Mouse (Mus musculus): ENCODE data around the gene Sapcd1. TPM values are rescaled to one million over a fixed set of nuclear protein-coding genes. Genes with fewer than 3 reads are reported as not detected.

Sapcd1 gene
- total RNA-seq, 2 experiments from 2014 or later = 0.92 TPM; not detected in 1

DNA sequence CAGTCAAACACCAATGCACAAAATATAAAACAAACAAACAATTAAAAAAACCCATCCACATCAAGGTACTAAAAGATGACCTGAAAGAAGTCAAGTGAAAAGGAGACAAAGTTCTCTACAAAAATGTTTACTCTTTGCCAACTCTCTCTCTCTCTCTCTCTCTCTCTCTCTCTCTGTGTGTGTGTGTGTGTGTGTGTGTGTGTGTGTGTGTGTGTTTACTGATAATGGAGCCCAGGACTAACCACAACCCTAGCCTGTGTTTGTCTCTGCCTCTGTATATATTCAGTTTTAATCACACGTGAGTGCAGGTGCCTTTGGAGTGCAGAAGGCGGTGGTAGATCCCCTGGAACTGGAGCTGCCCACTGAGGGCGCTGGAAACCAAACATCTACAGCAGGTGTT is 29.3 kb upstream of the Sapcd1 start:
- intact Hi-C loops (cut with DNase I) = no loop called here

DNA sequence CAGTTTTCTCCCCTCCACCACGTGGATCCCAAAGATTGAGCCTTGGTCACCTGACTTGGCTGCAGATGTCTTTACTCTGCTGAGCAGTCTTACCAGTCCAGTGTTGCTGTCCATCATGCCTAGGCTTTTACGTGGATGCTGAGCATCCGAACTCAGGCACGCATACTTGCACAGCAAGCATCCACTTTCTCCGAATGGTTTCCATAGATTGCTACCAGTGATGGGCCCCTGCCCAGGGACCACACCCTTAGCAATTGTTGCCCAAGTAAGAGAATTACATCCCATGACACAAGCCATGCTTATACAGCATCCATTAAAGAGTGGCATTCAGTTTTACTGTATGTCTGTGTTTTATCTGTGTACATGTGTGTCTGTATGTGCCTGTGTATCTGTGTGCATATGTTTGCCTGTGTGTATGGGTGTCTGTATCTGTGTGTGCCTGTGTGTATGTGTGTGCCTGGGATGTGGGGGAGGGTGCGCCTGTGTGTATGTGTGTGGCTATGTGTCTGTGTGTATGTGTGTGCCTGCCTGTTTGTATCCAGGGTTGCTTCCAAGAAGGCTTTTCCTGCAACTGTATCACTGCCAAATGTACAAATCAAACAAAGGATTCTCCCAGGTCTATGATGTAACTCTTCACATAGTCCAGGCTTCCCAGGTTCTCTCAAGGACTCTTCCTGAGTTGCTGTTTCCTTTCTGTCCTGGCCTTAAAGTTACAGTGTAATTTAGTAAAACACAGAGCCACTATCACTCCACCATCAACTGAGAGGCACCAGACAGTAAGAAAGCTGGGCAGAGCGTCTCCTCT is 28.1 kb upstream of the Sapcd1 start:
- DNase-seq (ENCODE audit: low spot score in 2 of 2) = no peak
- intact Hi-C loops (cut with DNase I) = no loop called here

More for the DNA sequence above, 29.3 kb upstream of the Sapcd1 start:
- no peak for DNase-seq (ENCODE audit: low spot score in 2 of 2)

DNA sequence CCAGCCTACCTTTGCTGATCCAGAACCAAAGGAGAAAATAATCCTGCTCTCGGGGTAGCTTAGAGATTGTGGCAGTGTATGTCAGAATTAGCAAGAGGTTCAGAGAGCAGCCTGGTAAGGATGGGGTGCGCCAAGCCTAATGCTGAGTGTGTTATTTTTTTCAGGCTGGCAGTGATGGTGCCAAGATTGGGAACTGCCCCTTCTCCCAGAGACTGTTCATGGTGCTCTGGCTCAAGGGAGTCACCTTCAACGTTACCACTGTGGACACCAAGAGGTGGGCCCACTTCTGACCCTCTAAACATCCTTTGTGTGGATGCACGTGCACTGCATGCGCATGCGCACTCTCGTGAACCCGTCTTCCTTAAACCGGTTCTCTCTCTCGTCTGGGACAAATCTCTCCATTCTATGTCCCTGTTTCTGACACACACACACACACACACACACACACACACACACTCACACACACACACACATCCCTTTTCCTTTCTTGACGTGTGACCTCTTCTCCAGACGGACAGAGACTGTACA is 24.5 kb upstream of the Sapcd1 start:
- intact Hi-C loops (cut with DNase I) = no loop called here
- DNase-seq (ENCODE audit: low spot score in 2 of 2) = no peak

DNA sequence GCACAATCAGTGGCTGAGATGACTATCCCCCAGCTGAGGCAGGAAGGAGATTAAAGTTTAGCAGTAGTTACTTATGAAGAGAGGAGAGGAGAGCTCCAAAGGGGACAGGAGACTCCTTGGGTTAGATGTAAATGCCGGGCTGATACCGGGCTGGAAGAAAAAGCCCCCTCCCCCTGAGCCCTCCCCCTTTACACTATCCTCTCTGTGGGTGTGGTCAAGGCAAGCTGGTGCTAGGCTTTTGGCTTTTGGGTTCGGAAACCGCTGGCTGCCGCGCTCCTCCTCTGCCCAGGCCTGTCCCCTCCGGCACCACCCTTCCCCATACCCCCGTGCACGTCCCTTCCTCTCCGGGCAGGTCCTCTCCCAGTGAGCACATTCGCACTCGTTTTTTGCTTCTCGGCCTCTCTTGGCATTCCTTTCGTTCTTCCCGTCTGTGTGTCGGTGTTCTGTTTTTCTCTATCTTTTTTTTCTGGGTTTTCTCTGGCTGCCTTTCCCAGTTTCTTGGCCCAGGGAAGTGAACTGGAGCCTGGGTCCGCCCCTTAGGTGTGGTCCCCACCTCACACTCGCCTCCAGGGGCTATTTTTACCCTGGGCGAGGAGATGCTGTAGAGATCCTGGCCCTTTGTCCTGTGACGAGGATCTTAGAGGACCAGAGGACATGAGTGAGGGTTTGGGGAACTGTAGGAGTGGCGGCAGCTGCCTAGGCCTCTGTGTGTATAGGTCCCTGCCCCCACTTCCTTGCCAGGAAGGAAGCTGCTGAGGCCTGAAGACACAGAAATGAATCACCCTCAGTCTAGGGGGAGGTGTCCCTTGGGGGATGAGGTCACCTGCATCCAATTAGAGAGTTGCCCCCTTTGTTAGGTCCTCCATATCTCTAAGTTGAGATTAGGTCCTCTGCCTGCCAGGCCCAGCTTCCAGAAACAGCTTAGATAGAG is 23.6 kb upstream of the Sapcd1 start:
- intact Hi-C loops (cut with DNase I) = no loop called here
- DNase-seq (ENCODE audit: low spot score in 2 of 2) = peak in 1 of 2 experiments; percentile 51

DNA sequence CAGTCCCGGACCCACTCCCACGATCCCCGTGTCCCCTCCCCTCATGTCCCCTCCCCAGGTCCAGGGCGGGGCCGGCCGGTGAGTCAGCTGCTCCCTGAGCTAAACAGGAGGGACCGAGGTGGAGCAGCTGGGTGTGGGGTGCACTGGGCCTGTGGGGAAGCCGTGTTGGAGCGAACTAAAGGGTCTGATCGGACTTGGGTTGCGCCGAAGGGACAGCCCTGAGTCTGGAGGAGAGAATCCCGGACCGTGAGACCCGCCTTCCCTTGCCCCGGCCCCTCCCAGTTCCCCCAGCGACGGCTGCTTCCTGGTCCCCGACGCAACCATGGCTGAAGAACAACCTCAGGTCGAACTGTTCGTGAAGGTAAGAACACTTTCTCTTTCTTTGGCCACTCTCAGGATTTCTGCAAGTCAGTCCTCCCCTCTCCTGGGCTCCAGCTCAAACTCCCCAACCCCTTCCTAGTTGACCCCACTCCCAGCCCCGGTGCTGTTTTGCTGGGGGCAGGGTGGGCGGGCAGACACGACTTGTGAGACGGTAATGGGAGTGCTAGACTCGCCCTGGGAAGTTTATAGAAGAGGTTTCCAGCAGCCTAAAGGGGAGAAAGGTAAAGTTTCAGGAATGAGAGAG is 22.4 kb upstream of the Sapcd1 start:
- intact Hi-C loops (cut with DNase I) = no loop called here
- DNase-seq (ENCODE audit: low spot score in 2 of 2) = no peak

DNA sequence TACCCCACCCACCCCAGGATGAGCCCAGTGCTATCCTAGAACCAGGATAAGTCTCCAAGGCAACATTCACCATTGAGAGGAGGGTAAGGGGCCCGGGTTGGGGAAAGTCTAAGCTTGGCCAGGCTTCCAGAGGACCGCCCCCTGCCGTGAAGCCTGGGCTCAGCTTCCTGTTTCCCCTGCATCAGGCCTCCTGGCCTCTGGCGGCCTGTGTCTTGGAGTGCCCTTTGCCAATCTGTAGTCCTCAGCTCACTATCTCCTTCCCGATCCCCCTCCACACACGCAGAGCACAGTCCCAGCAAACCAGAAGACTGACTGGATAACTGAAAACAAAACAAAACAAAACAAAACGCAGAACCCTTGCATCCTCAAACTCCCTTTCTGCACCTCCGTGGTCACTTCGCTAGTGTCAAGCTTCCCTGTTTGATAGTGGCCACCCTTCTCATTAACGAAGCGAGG is 21.8 kb upstream of the Sapcd1 start, which contains the start of gene Clic1:
Gene Clic1, plus strand, starts transcription at position 406 of the 456 bp plus-strand sequence.
- DNase-seq (ENCODE audit: low spot score in 2 of 2) = no peak
- intact Hi-C loops (cut with DNase I) = no loop called here

DNA sequence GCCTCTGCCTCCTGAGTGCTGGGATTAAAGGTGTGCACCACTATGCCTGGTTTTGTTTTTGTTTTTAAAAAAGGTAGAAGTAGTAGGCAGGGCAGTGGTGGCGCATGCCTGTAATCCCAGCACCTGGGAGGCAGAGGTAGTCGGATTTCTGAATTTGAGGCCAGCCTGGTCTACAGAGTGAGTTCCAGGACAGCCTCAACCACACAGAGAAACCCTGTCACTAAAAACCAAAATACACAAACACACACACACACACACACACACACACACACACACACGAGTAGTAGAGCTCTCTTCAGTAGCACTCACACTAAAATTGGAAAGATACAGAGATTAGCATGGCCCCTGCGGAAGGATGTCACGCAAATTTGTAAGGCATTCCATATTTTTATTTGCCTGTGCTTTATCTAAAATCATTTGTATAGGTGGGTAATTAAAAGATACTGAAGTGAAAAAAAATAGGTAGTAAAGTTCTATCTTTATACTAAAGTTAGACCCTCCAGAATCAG is 21.2 kb upstream of the Sapcd1 start:
- no peak for DNase-seq (ENCODE audit: low spot score in 2 of 2)
- intact Hi-C loops (cut with DNase I) = no loop called here

DNA sequence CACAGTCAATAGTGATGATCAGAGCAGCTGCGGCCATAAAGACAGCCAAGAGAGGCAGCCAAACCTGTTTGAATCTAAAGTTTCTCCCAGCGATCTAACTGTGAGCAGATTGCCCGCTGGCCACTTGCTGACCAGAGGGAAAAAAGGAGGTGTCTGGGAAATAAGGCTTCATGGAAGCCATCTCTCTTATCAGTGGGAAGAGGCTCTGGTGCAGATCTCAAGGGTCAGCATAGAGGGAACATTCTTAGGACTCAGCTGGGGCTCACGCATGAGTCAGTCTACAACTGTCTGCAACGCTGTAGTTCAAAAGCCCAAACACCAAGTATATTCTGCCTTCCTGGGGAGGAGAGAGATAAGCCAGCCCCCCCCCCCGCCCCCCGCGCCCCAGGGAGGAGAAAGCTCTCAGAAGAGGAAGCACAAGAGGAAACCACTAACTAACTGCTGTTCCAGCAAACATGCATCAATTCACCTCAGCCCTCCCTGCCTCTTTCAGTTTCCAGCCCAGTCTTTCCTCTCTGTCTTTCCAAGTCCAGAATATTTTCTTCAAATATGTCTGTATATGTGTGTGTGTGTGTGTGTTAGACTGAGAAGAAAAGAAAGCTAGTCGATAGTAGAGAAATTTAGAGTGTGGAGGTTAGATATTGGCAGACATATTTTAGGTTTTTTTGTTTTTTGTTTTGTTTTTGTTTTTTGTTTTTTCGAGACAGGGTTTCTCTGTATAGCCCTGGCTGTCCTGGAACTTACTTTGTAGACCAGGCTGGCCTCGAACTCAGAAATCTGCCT is 20.5 kb upstream of the Sapcd1 start:
- intact Hi-C loops (cut with DNase I) = no loop called here
- DNase-seq (ENCODE audit: low spot score in 2 of 2) = no peak

DNA sequence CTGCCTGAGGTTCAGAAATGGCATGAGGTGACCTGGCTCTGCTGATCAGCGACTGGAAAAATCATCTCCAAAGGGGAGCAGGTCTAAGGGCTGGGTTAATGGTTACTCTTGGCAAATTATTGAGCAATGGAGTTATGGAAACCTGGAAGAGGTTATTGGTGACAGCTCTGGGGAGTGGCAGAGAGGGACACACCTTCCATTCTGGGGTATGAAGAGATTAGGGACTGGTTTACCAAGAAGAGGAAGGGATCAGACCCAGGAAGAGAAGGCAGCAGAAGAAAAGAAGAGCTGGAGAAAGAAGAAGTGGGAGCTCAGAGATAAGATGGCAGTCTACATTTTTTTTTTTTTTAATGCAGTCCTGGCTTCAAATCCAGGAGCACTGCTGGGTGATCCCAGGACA is 19.9 kb upstream of the Sapcd1 start:
- no peak for DNase-seq (ENCODE audit: low spot score in 2 of 2)
- intact Hi-C loops (cut with DNase I) = no loop called here

DNA sequence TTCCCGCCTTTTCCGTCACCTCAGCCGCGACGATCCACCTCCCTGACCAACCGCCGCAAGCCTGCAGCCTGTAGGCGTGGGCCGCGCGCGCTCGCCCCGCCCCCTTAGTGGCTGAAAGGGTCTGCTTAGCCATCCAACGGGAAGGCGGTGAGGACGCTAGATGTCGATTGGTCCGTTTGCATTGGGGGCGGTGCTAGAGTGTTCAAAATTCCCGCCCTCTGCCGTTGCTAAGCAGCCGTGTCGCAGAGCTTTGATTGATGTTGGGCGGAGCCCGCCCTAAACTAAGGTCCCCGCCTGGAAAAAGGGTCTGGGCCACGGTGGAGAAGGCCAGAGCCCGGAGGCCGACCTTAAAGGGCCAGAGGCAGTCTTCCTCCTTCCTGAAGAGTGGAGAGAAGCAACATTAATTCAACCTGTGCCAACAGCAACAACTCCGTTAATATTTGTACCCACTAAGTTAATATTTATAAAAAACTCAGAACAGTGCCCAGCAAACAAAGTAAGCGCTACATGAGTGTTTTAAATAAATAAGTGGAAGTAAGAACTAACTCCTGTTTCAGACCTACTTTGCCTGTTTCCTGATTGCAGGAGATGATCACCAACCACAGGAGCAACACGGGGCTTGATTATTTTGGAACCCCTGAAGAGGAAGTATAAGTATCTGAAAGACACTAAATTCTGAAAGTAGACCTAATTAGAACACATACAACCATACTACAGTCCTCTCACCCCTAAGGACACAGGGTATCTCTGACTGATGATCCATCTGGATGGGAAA is 19.1 kb upstream of the Sapcd1 start, which contains the start of gene Msh5:
Gene Msh5, minus strand, starts transcription at position 65 of the 775 bp plus-strand sequence.
- peak; percentile 94 to 97 for DNase-seq (ENCODE audit: low spot score in 2 of 2)
- intact Hi-C loops (cut with DNase I) = no loop called here

DNA sequence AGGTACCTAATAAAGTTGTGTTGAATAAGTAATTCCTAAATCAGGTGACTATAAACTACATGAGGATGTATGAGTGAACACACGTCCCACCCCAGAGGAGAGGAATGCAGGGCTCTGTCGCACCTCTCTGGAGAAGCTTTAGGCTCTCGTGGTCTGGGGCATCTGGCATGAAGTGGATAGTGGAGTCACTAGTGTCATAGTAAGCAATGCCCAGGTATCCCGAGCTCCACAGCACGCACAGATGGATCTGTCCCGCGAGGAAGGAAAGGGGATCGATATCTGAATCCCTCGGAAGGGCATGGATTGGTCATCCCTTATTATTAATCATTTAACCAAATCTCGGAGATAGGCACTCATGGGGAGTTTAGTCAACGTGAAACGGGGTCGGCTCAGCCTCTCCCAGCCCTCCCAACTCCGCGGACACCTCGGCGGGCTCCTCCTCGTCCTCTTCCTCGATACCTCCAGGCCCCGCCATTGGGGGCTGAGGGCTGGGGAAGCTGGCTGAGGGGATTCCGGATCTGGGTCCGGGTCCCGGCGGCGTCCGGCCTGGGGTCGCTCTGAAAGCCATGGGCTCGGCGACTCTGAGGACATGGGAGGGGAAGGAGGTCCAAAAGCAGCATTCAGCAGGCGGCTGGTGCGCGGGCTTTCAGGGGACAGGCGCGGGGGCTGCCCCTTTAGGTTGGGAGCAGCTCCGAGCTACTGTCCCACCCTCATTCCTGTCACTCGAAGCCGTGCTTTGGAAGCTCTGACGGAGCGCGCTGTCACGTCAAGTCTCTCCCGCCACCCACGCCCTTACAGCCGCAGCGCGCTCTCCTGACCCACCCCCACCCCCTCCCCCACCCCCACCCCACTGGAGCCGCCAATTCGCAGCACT is 18.2 kb upstream of the Sapcd1 start:
- intact Hi-C loops (cut with DNase I) = no loop called here
- no peak for DNase-seq (ENCODE audit: low spot score in 2 of 2)

DNA sequence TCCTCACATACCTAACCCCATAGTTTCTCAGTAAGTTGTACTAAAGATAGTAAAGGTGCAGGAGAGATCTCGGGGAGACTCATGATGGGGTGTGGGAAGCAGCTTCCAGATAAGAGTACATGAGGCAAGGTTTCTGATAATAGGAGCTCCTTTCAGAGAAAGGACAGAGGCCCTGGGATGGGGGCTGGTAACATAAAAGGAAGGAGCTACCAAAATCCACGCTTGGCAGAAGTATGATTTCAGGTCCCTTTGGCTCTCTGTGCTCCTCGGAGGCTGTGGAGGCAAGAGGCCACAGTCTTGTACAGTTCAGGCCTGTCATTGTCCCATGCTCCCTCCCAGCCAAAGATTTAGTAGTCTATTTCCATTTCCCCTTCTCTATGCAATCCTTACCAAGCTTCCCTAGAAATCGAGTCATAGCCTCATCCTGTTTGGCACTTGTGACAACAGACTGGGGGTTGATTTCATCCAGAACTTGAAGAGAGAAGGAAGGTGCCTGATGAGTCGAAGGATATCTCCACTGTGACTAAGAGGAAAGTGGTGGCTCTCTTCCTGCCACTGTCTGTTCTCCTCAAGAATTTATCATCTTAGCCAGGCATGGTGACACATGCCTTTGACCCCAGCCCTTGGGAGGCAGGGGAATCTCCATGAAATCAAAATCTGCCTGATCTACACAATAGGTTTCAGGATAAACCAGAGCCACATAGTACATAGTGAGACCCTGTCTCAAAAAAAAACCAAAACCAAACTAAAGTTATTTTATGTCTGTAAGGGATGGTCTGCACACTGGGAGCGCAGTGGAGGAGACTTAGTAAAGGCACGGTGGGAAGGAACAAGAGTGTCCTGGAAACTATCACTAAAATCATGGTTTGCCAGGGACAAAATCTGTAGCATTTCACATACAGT is 17.3 kb upstream of the Sapcd1 start:
- DNase-seq (ENCODE audit: low spot score in 2 of 2) = no peak
- intact Hi-C loops (cut with DNase I) = no loop called here

DNA sequence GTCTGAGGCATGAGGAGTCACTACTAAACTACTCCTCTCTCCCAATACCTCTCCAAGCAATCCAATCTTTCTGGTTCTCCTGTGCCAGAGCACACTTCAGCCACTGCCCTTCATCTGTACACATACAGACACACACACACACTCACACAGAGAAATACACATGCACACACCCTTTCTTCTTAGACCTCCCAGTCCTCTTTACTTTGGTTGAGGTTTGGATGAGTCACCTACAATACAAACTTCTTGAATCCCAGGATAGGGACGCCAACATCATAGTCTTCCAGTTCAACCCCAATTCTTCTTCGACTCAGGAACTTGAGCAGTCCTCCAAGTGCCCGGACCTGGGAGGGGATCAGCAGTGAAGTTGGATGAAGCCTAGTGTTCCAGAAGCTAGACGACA is 16.0 kb upstream of the Sapcd1 start:
- intact Hi-C loops (cut with DNase I) = no loop called here
- DNase-seq (ENCODE audit: low spot score in 2 of 2) = no peak

DNA sequence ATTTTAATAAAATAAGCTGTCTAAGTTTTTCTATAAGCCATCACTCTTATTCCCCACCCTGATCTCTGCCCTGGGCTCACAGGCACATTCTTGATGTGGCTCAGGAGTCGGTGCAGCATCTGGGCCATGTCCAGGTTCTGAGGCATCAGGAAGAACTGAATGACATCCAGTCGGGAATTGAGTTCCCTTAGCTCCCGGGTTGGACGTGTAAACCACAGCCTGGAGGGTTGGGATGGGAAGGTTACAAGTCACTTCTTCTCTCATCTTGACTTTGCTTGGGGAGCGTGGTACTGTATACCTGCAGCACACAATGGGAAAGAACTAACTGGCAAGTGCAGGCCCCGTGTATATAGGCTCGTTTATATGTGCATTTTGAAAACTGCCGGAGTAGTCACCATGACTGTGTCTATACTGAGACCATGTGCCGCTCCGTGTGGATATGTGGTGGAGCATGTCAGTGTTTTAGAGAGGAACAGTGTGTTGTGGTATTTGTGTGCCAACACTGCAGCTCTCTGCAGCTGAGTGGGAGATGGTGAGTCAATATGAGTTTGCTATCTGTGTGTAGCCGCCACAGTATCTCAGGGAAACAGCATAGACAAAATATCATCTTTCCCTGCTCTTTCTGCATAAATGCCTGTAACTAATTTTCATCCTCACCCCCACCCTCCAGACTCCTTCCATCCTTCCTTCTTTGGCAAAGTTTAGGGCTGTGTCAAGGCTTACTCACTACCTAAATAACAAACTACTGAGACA is 11.5 kb upstream of the Sapcd1 start:
- peak in 1 of 2 experiments; percentile 60 for DNase-seq (ENCODE audit: low spot score in 2 of 2)

DNA sequence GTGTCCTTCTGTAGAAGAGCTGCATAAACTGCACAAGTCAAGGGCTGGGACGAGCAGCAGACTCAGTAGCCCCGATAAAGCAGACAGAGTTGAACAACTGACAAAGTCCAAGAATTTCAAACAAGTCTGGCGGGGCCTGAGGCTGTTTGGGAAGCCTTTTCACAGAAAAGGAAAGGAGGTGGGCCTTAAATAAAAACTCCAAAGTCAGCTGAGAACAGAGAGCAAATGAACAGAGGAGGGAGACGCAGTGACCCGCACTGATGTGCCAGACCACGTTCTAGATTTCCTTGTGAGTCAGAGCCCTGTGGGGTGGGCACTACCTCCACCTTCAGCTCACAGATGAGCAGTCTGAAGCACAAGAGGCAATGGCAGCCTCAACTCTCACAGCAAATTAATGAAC is 7.1 kb upstream of the Sapcd1 start:
- intact Hi-C loops (cut with DNase I) = no loop called here
- no peak for DNase-seq (ENCODE audit: low spot score in 2 of 2)

More for the DNA sequence above, 11.5 kb upstream of the Sapcd1 start:
- intact Hi-C loops (cut with DNase I) = no loop called here
